Mouse (Mus musculus) neutrophil, adult 65 days (primary cell): Measurements from ENCODE around the gene Unc45b. TPM values are rescaled to one million over a fixed set of nuclear protein-coding genes. Genes with fewer than 3 reads are reported as not detected.

ENCODE experiments used
- total RNA-seq: library from RNA; stranded (reverse); gene quantifications from 2 replicates; pipeline ENCODE4 v1.2.4, GENCODE M21; 2023

The Unc45b gene
- total RNA-seq = not detected in 2 replicates

DNA sequence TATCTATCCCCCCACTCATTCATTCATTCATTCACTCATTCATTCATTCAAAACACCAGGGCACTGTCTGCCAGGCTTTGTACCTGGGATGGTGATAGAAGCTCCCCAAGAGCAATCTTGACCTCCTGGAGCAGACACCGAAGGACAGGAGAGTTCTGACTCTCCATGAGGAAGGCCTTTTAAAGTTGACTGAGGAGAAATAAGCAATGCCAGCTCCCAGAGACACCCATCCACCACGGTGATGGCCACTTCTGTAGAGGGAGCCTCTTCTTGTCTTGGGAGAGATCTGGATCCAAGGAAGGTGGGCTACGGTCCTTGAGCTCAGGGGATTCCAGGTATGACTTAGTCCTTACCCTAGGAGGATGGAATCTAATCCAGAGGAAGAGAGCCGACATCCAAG is at the start of gene Unc45b:
Unc45b (plus strand) TSS at position 301 of the 400 bp plus-strand sequence.

DNA sequence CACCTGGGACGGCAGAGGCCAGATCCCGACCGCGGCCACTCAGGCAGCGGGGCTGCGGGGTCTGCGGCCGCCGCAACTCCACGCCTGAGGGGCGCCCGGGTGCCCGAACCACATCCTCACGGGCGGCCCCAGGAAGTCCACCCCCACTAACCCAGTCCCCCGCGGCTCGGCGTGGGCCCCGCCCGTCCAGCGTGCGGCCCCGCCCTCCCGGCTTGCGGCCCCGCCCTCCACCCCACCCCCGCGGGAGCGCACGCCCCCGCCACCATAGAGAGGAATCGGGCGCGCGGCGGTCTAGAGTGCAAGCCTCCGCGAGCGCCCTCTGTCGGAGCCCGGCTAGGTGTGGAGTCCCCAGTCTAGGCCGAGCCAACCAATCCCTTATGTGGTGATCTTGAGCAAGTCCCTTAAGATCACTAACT is 39.3 kb upstream of the Unc45b start, which contains the start of gene Rffl:
Rffl (minus strand) TSS at position 180 of the 416 bp plus-strand sequence.

DNA sequence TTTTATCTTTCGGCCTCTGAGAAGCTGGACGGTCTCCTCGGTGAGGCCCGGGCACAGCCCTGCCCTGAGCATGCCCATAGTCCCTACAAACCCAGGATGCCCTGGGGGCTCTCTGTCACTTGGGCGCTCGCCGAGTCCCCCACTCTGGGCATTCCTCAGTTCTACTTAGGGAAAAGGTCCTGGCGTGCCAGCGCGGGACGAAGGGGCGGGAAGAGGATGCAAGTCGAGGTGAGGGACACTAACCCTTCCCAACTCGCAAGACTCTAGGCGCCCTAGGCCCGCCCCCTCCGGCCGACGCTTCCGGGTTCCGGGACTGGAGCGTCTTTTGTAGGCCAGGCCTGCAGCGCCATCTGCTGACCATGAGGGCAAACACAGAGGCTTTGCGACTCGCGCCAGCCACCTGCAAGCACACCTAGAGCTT is 20.0 kb upstream of the Unc45b start, which contains the start of gene Rad51d:
Rad51d (minus strand) TSS at position 273 of the 421 bp plus-strand sequence.

DNA sequence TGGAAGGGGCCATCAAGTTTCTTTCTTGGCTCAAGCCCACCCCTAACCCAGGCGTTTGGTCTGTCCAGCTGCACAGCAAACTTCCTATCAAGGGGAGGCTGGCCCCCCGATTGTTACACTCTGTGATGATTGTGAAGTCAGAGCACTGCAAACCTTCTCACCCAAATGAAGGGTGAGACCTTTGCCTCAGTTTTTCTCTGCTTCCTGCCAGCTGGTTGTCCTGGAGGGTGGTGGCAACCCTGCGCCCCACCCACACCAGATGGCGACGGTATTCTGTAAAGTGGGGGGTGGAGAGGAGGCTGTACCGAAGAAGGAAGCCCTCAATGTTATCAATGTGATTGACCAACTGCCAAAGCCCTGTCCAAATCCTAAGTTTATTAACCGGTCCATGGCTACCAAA is 18.4 kb upstream of the Unc45b start, which contains the start of gene Fndc8:
Fndc8 (plus strand) TSS at position 189 of the 400 bp plus-strand sequence.

GRCm38 (mm10) chr11:82907651-82908607 is 2.4 kb upstream of the Unc45b start, which contains the start of gene Nle1:
TSS of gene Nle1 (minus strand) at chr11:82908411.

GRCm38 (mm10) chr11:82950736-82951481 is 40.6 kb downstream of the Unc45b start, which contains the start of gene Slfn5:
TSS of gene Slfn5 (plus strand) at chr11:82951349.

GRCm38 (mm10) chr11:82991469-82992166 is 81.3 kb downstream of the Unc45b start, which contains the start of gene Slfn9:
TSS of gene Slfn9 (minus strand) at chr11:82991830.

Other genes with a start within 250 kb of the Unc45b start
- gene Cct6b, start 146.2 kb upstream of the Unc45b start, total RNA-seq = 0.20 and 0.25 TPM in 2 replicates
- 37.4 and 39.2 TPM in 2 replicates for gene Zfp830, start 146.2 kb upstream of the Unc45b start, total RNA-seq
- gene Lig3, start 129.4 kb upstream of the Unc45b start, total RNA-seq = 20.6 and 21.1 TPM in 2 replicates
- 56.1 and 67.4 TPM in 2 replicates for gene Rffl, start 39.3 kb upstream of the Unc45b start, total RNA-seq
- 10.6 and 16.1 TPM in 2 replicates for gene Rad51d, start 19.9 kb upstream of the Unc45b start, total RNA-seq
- not detected in 2 replicates for gene Fndc8, start 18.4 kb upstream of the Unc45b start, total RNA-seq
- gene Nle1, start 2.1 kb upstream of the Unc45b start, total RNA-seq = 3.5 and 9.2 TPM in 2 replicates
- gene Slfn5, start 40.8 kb downstream of the Unc45b start, total RNA-seq = 14.6 and 25.0 TPM in 2 replicates
- gene Slfn9, start 81.3 kb downstream of the Unc45b start, total RNA-seq = 7.4 and 7.8 TPM in 2 replicates
- gene Slfn8, start 110.3 kb downstream of the Unc45b start, total RNA-seq = 8.7 and 11.5 TPM in 2 replicates
- gene Slfn2, start 154.6 kb downstream of the Unc45b start, total RNA-seq = 434 and 462 TPM in 2 replicates
- gene Slfn1, start 206.3 kb downstream of the Unc45b start, total RNA-seq = 87.4 and 137 TPM in 2 replicates